Mouse (Mus musculus): ENCODE measurements around the gene Cdc123. TPM values are rescaled to one million over a fixed set of nuclear protein-coding genes. Genes with fewer than 3 reads are reported as not detected.
"Not testable (repeated sequence)": the region's sequence is repeated elsewhere in the genome, so short reads cannot be mapped to it uniquely, and the experiment has no call there.

The Cdc123 gene
- total RNA-seq, 2 experiments from 2014 or later: 135 to 153 TPM

- no peak for ATAC-seq (replicated peaks; ENCODE audit: low FRiP score, low TSS enrichment, poor library complexity, severe bottlenecking)
Observed at GRCm38 (mm10) chr2:5810036-5810718, 34.8 kb downstream of the Cdc123 start.

GRCm38 (mm10) chr2:5806201-5806600 lies 38.8 kb downstream of the Cdc123 start:
- not testable (repeated sequence) for ATAC-seq (replicated peaks; ENCODE audit: low FRiP score, low TSS enrichment, poor library complexity, severe bottlenecking)

GRCm38 (mm10) chr2:5805228-5805627 lies 39.7 kb downstream of the Cdc123 start:
- no peak for ATAC-seq (replicated peaks; ENCODE audit: low FRiP score, low TSS enrichment, poor library complexity, severe bottlenecking)

GRCm38 (mm10) chr2:5804440-5805045 lies 40.4 kb downstream of the Cdc123 start:
- no peak for ATAC-seq (replicated peaks; ENCODE audit: low FRiP score, low TSS enrichment, poor library complexity, severe bottlenecking)

- peak; percentile 43 for ATAC-seq (replicated peaks; ENCODE audit: low FRiP score, low TSS enrichment, poor library complexity, severe bottlenecking)
Observed at GRCm38 (mm10) chr2:5801927-5802590, 42.9 kb downstream of the Cdc123 start.

GRCm38 (mm10) chr2:5801182-5801640 lies 43.8 kb downstream of the Cdc123 start:
- ATAC-seq (replicated peaks; ENCODE audit: low FRiP score, low TSS enrichment, poor library complexity, severe bottlenecking): peak; percentile 90

- ATAC-seq (replicated peaks; ENCODE audit: low FRiP score, low TSS enrichment, poor library complexity, severe bottlenecking): no peak
Observed at GRCm38 (mm10) chr2:5797816-5798672, 46.9 kb downstream of the Cdc123 start.

- no peak for ATAC-seq (replicated peaks; ENCODE audit: low FRiP score, low TSS enrichment, poor library complexity, severe bottlenecking)
Observed at GRCm38 (mm10) chr2:5793771-5794170, 51.2 kb downstream of the Cdc123 start.

- no peak for ATAC-seq (replicated peaks; ENCODE audit: low FRiP score, low TSS enrichment, poor library complexity, severe bottlenecking)
Observed at GRCm38 (mm10) chr2:5792056-5792455, 52.9 kb downstream of the Cdc123 start.

GRCm38 (mm10) chr2:5789625-5790160 lies 55.3 kb downstream of the Cdc123 start:
- ATAC-seq (replicated peaks; ENCODE audit: low FRiP score, low TSS enrichment, poor library complexity, severe bottlenecking): no peak

GRCm38 (mm10) chr2:5787391-5787790 lies 57.6 kb downstream of the Cdc123 start:
- no peak for ATAC-seq (replicated peaks; ENCODE audit: low FRiP score, low TSS enrichment, poor library complexity, severe bottlenecking)

GRCm38 (mm10) chr2:5772464-5772863 lies 72.5 kb downstream of the Cdc123 start:
- no peak for ATAC-seq (replicated peaks; ENCODE audit: low FRiP score, low TSS enrichment, poor library complexity, severe bottlenecking)

- ATAC-seq (replicated peaks; ENCODE audit: low FRiP score, low TSS enrichment, poor library complexity, severe bottlenecking): peak; percentile 41; the same call in 1 of the 2 replicates
Observed at GRCm38 (mm10) chr2:5770708-5771241, 74.2 kb downstream of the Cdc123 start.

- ATAC-seq (replicated peaks; ENCODE audit: low FRiP score, low TSS enrichment, poor library complexity, severe bottlenecking): peak; percentile 53; the same call in 1 of the 2 replicates
Observed at GRCm38 (mm10) chr2:5769630-5770029, 75.3 kb downstream of the Cdc123 start.

- no peak for ATAC-seq (replicated peaks; ENCODE audit: low FRiP score, low TSS enrichment, poor library complexity, severe bottlenecking)
Observed at GRCm38 (mm10) chr2:5768946-5769345, 76.0 kb downstream of the Cdc123 start.

GRCm38 (mm10) chr2:5762031-5762430 lies 82.9 kb downstream of the Cdc123 start:
- ATAC-seq (replicated peaks; ENCODE audit: low FRiP score, low TSS enrichment, poor library complexity, severe bottlenecking): no peak

- no peak for ATAC-seq (replicated peaks; ENCODE audit: low FRiP score, low TSS enrichment, poor library complexity, severe bottlenecking)
Observed at GRCm38 (mm10) chr2:5760479-5761008, 84.4 kb downstream of the Cdc123 start.

GRCm38 (mm10) chr2:5758569-5758968 lies 86.4 kb downstream of the Cdc123 start:
- no peak for ATAC-seq (replicated peaks; ENCODE audit: low FRiP score, low TSS enrichment, poor library complexity, severe bottlenecking)

GRCm38 (mm10) chr2:5750872-5751271 lies 94.1 kb downstream of the Cdc123 start:
- no peak for ATAC-seq (replicated peaks; ENCODE audit: low FRiP score, low TSS enrichment, poor library complexity, severe bottlenecking)
